Mouse (Mus musculus): Measurements from ENCODE around the gene Dido1.
"Not testable (repeated sequence)": the region's sequence is repeated elsewhere in the genome, so short reads cannot be mapped to it uniquely, and the experiment has no call there.

- not testable (repeated sequence) for TF ChIP-seq CTCF, EP300 (IDR thresholded peaks at IDR 0.05; ENCODE audit: low read depth)
Measured at GRCm38 (mm10) chr2:180722748-180723147, 12.9 kb upstream of the Dido1 start.
